Mouse (Mus musculus) left cerebral cortex, adult 2 months (tissue): ENCODE results near the gene Retsat. TPM values are rescaled to one million over a fixed set of nuclear protein-coding genes. Genes with fewer than 3 reads are reported as not detected.
A peak's percentile ranks its signal among the peaks of the same experiment; 100 is the strongest.

ENCODE experiments used
- DNase-seq, 2 experiments: peaks; one replicate each; pipeline ENCODE4 v3.0.0; 2021 to 2022; ENCODE audit warnings: low spot score in 2 of 2, mixed read lengths in 1 of 2; ENCODE audit errors: extremely low spot score in 1 of 2
- H3K27ac ChIP-seq: fragments of 200-600 bp; 2 replicates; pipeline ENCODE4 v1.8.1; 2022
- H3K4me3 ChIP-seq: fragments of 200-600 bp; 2 replicates; pipeline ENCODE4 v1.8.1; 2022
- CTCF ChIP-seq: fragments of 200-600 bp; IDR thresholded peaks from 2 replicates; pipeline ENCODE4 v1.8.1; 2022; ENCODE audit warnings: antibody characterized with exemption, mild to moderate bottlenecking, moderate library complexity
- intact Hi-C: fragments of 180-260 bp; cut with DNase I; formaldehyde crosslinking; loops from one replicate; pipeline ENCODE4 v1.15.1; 2025
- total RNA-seq, 2 experiments: library from RNA; stranded (reverse); gene quantifications; 2 replicates each; pipeline ENCODE4 v1.2.3; 2021

Retsat gene
- total RNA-seq, 2 experiments from 2014 or later: 46.3 to 50.3 TPM

- no peak for TF ChIP-seq CTCF
- Histone ChIP-seq H3K4me3 (no peak overlapping the region), H3K27ac (peak overlapping the region; percentile 24; the same call in 1 of the 2 replicates)
- DNase-seq: no peak
- intact Hi-C loops: no loop called here
Observed at GRCm38 (mm10) chr6:72593011-72593803, 5.1 kb upstream of the Retsat start.

- peak overlapping the region; percentile 21; the same call in 1 of the 2 replicates for H3K27ac ChIP-seq
- TF ChIP-seq CTCF: no peak
- no peak overlapping the region for H3K4me3 ChIP-seq
- DNase-seq: no peak
- intact Hi-C loops: no loop called here
Observed at GRCm38 (mm10) chr6:72593914-72594313, 4.4 kb upstream of the Retsat start.

DNA sequence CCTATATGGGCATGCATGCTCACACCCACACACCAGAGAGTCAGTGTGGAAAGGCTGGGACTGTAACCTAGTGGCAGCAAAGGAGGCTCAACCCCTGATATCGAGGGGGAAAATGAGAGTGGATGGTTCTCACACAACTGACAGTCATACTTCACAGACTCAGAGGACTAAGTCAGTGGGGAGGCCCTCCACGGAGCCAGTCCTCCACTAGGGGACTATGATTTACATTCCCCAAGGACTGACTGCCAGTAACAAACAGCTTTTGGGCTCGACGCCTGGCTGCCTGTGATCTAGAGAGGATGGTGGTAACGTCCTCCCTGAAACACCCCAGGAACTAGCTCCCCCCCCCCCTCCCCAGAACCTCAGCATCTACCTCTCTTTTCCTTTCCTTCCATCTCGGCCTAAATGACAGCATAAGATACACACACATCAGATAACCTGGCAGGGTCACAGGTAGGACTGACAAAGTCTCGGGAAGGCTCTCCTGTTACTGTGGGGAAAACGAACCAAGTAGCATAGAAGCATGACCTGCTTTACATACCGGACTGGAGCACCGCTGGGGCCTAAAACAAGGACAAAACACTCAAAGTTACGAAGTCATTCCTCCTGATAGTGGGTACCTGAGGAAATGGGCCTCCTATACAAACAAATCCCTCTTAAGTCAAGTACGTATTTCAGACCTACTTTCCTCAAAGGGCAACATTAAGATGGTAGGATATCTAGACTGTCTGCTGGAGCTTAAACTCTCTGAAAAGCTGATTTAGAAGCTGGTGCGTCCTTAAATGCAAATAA, 996 bp upstream of the Retsat start:
- TF ChIP-seq CTCF: peak; percentile 5; the same call in 1 of the 2 replicates
- DNase-seq: no peak
- peak overlapping the region; percentile 86 for H3K27ac ChIP-seq
- H3K4me3 ChIP-seq: peak overlapping the region; percentile 66
- intact Hi-C loops: no loop called here

GRCm38 (mm10) chr6:72598791-72599557, 699 bp downstream of the Retsat start:
- peak overlapping the region; percentile 66 for H3K4me3 ChIP-seq
- TF ChIP-seq CTCF: no peak
- peak; percentile 21 to 34 for DNase-seq
- intact Hi-C loops: no loop called here
- H3K27ac ChIP-seq: peak overlapping the region; percentile 67; the same call in 1 of the 2 replicates

GRCm38 (mm10) chr6:72600216-72600615, 1.9 kb downstream of the Retsat start:
- no peak for TF ChIP-seq CTCF
- DNase-seq: no peak
- Histone ChIP-seq H3K27ac (no peak overlapping the region), H3K4me3 (no peak overlapping the region)
- intact Hi-C loops: no loop called here

GRCm38 (mm10) chr6:72600771-72601170, 2.5 kb downstream of the Retsat start:
- Histone ChIP-seq H3K27ac (no peak overlapping the region), H3K4me3 (no peak overlapping the region)
- no peak for TF ChIP-seq CTCF
- intact Hi-C loops: no loop called here
- DNase-seq: no peak

DNA sequence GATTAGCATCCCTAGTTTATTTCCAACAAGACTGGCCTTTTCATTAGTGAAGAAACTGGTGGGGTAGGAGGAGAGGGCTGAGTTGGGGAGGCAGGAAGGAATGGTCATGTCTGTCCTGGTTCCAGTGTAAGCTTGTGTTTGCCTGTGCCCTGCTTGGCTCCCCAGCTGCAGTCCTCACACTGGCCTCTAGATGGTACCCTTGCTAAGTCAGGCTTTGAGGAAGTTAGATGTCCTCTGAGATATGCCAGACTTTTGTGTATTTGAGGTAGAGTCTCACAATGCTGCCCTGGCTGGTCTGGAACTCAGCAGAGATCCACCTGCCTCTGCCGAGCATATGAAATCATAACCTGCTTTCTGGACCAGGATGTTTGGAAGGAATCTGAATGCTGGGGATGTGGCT, 3.5 kb downstream of the Retsat start:
- DNase-seq: peak; percentile 72 to 78
- Histone ChIP-seq H3K4me3 (no peak overlapping the region), H3K27ac (no peak overlapping the region)
- TF ChIP-seq CTCF: peak; percentile 95
- intact Hi-C loops: no loop called here

DNA sequence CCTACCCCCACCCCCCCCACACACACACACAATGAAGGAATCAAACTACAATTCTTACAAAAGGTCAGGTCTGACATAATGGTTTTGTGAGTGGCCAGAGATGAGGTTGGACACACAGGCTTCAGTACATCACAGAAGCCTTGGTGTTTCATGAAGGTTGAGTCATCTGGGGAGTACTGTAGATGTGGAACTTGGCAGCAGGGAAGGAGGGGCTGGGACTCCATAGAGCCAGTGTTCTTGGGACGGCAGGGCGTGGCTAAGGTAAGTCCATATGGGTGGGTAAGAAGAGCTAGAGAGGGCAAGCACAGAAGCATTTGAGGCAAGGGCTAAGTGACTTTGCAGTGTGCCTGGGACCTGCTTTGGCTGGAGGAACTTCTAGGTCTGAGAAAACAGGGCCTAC, 5.8 kb downstream of the Retsat start:
- TF ChIP-seq CTCF: no peak
- no peak overlapping the region for H3K4me3 ChIP-seq
- DNase-seq: no peak

DNA sequence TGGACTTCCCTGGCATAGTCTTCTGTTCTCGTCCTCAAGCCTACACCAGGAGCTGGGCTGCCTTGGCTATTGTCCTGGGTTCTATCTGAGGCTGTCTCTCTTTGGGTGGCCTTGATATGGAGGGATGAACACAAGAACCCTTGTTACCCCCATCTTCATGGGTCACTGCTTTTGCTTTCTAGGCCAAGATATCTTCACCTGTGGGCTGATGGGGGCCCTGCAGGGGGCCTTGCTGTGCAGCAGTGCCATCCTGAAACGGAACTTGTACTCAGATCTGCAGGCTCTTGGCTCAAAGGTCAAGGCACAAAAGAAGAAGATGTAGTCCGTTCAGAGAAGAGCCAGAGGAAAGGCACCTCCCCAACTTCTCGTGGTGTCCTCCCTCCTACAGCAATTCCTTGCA, 8.8 kb downstream of the Retsat start:
- TF ChIP-seq CTCF: no peak
- intact Hi-C loops: no loop called here
- no peak for DNase-seq
- Histone ChIP-seq H3K4me3 (no peak overlapping the region), H3K27ac (no peak overlapping the region)

More for the DNA sequence above, 5.8 kb downstream of the Retsat start:
- H3K27ac ChIP-seq: no peak overlapping the region
- intact Hi-C loops: no loop called here

DNA sequence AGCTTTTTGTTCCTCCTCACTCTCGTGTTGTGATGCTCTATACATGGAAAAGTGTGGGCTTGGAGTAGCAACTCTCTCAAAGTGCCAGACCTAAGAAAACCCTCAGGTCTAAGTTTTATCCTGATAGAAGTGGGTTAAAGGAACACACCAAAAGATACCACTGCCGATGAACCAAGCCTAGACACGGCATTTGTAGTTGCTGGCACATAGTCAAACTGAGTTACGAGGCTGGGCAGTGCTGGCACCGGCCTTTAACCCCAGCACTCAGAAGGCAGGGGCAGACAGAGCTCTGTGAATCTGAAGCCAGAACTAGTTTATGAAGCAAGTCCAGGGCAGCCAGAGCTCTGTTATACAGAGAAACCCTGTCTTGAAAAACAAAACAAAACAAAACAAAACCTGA, 9.4 kb downstream of the Retsat start:
- intact Hi-C loops: no loop called here
- no peak overlapping the region for H3K4me3 ChIP-seq
- no peak overlapping the region for H3K27ac ChIP-seq
- no peak for TF ChIP-seq CTCF
- no peak for DNase-seq

GRCm38 (mm10) chr6:72608662-72609184, 10.4 kb downstream of the Retsat start:
- intact Hi-C loops: no loop called here
- no peak for TF ChIP-seq CTCF
- no peak overlapping the region for H3K27ac ChIP-seq
- no peak for DNase-seq
- H3K4me3 ChIP-seq: no peak overlapping the region

- intact Hi-C loops: no loop called here
- no peak overlapping the region for H3K4me3 ChIP-seq
- no peak for DNase-seq
- no peak overlapping the region for H3K27ac ChIP-seq
- no peak for TF ChIP-seq CTCF
Observed at GRCm38 (mm10) chr6:72610261-72610660, 12.0 kb downstream of the Retsat start.
